Mouse (Mus musculus): ENCODE results near the gene Fyn.

Gene Fyn

DNA sequence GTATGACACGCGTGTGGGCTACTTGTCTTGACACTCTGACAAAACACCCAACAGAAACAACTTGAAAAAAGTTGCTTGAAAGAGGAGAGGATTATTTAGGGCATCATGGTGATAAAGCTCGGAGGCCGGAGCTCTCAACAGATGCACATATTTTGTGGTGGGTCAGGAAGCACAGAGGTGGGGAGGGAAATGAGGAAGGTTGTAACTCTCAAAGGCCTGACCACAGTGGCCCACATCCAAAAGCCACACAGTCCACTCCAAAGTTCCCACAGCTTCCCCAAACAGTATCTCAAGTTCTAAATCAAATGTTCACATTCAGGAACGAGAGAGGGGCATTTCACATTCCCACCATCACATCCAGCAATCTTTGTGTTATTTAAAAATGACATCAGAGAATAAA is 232.4 kb downstream of the Fyn start:
- no peak for TF ChIP-seq GATA4 (IDR thresholded peaks at IDR 0.05; ENCODE audit: insufficient replicate concordance, low read length)

DNA sequence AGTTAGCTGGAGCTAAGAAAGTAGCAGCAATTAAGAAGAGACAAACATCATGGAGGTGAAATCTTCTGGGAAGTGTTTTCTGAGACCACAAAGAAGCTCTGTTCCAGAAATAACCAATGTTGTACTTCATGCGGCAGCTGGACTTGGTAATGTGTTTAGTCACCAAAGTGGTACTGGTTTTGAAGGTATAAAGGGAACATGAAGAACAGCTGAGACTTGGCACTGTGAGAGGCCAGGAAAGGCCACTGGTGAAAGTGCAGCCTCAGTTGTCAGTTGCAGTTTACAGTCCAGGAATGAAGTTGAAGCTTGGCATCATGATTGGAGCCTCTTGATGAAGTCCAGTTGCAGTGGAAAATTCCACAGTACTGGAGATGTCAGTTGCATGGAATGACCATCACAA is 237.8 kb downstream of the Fyn start:
- TF ChIP-seq GATA4 (IDR thresholded peaks at IDR 0.05; ENCODE audit: insufficient replicate concordance, low read length): no peak

GRCm38 (mm10) chr10:39611234-39611633 is 242.6 kb downstream of the Fyn start:
- TF ChIP-seq GATA4 (IDR thresholded peaks at IDR 0.05; ENCODE audit: insufficient replicate concordance, low read length): no peak

- no peak for TF ChIP-seq GATA4 (IDR thresholded peaks at IDR 0.05; ENCODE audit: insufficient replicate concordance, low read length)
These were observed 243.5 kb downstream of the Fyn start for GRCm38 (mm10) chr10:39612131-39612530.

GRCm38 (mm10) chr10:39612633-39612988 is 244.0 kb downstream of the Fyn start, which contains the start of gene Traf3ip2:
Gene Traf3ip2, plus strand, starts transcription at chr10:39612934.
- TF ChIP-seq GATA4 (IDR thresholded peaks at IDR 0.05; ENCODE audit: insufficient replicate concordance, low read length): no peak

DNA sequence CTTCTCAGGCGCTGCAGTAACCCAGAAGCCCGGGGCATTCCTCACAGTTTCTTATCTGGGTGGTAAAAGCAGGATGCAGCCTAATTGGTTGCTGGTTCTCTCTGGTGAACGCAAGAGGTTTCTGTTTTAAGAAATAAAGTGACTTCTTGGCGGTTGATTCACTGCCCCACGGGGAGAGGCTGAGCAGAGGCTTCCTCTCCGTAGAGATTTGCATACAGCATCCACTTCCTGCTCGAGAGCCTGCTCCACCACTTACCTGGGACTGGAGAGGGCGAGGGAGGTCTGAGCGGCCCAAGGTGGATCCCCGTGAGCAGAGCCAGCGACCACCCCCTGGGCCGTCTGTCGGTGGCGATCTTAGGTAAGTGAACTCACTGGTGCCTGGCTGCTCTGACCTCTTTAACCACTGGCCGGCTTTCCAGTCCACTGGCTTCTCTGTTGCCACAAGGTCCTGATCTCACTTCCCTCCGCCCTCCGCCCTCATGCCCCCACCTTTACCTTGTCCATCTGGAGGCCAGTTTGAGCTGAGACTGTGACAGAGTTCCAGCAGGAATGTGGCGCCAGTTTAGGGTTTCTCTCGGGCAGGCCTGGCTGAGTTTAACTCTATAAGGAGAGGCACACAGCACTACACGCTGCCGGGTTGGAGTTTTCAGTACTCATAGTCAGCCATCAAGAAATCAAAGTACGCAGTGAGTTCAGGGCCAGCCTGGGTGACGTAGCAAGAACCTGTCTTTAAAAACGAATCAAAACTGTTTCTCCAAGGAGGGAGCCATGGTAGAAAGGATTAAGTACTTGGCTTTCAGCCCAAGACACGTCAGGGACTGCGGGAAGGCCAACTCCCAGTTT is 244.6 kb downstream of the Fyn start:
- no peak; the same call in 1 of the 2 replicates for TF ChIP-seq GATA4 (IDR thresholded peaks at IDR 0.05; ENCODE audit: insufficient replicate concordance, low read length)

GRCm38 (mm10) chr10:39613973-39614372 is 245.3 kb downstream of the Fyn start:
- no peak for TF ChIP-seq GATA4 (IDR thresholded peaks at IDR 0.05; ENCODE audit: insufficient replicate concordance, low read length)

DNA sequence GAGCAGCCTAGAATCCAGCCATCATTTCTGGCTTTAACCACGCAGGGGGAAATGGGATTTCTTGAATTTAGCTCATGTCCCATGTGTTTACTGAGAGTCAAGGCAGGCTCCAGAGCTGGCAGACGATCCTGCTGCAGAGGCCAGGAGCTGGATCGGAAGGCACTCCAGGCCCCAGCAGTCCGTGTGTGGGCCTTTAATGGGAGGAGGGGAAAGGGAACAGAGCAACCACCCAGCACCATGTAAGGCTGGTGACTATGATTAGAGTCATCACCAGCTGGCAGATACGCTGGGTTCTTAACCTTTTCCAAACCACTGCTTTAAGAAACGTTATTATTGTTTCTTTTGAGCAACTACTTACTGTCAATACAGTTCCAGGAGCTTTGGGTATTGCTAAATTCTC is 246.0 kb downstream of the Fyn start:
- TF ChIP-seq GATA4 (IDR thresholded peaks at IDR 0.05; ENCODE audit: insufficient replicate concordance, low read length): no peak
